Mouse (Mus musculus): ENCODE data around the gene Acaa1a.

Acaa1a gene

GRCm38 (mm10) chr9:119339558-119340211 is at the start of gene Acaa1a:
Gene Acaa1a, plus strand, starts transcription at chr9:119339676.
- DNase-seq, result peak; percentile 86 to 87

- DNase-seq, result no peak
Measured at GRCm38 (mm10) chr9:119290791-119291190, 48.7 kb upstream of the Acaa1a start.

GRCm38 (mm10) chr9:119297696-119298095 is 41.8 kb upstream of the Acaa1a start:
- no peak for DNase-seq

GRCm38 (mm10) chr9:119298563-119298962 is 40.9 kb upstream of the Acaa1a start:
- DNase-seq, result no peak

- no peak for DNase-seq
Measured at GRCm38 (mm10) chr9:119305863-119306262, 33.6 kb upstream of the Acaa1a start.

GRCm38 (mm10) chr9:119309067-119309466 is 30.4 kb upstream of the Acaa1a start:
- no peak for DNase-seq

- peak; percentile 20 to 32 for DNase-seq
Measured at GRCm38 (mm10) chr9:119313096-119313495, 26.4 kb upstream of the Acaa1a start.

- DNase-seq, result no peak
Measured at GRCm38 (mm10) chr9:119318891-119319290, 20.6 kb upstream of the Acaa1a start.

- no peak for DNase-seq
Measured at GRCm38 (mm10) chr9:119320446-119320845, 19.0 kb upstream of the Acaa1a start.

GRCm38 (mm10) chr9:119320946-119321345 is 18.5 kb upstream of the Acaa1a start:
- DNase-seq, result no peak

GRCm38 (mm10) chr9:119321392-119322229 is 17.9 kb upstream of the Acaa1a start:
- no peak for DNase-seq

- DNase-seq, result peak; percentile 98
Measured at GRCm38 (mm10) chr9:119322289-119323259, 16.9 kb upstream of the Acaa1a start, which contains the start of gene Oxsr1. Gene Oxsr1, minus strand, starts transcription at chr9:119322427.

- no peak for DNase-seq
Measured at GRCm38 (mm10) chr9:119323260-119323645, 16.2 kb upstream of the Acaa1a start.

- no peak for DNase-seq
Measured at GRCm38 (mm10) chr9:119324130-119324529, 15.3 kb upstream of the Acaa1a start.

- DNase-seq, result no peak
Measured at GRCm38 (mm10) chr9:119328488-119328887, 11.0 kb upstream of the Acaa1a start.

- DNase-seq, result peak in 1 of 2 experiments; percentile 28
Measured at GRCm38 (mm10) chr9:119330186-119330963, 9.1 kb upstream of the Acaa1a start.

GRCm38 (mm10) chr9:119334324-119334723 is 5.2 kb upstream of the Acaa1a start:
- DNase-seq, result peak; percentile 60 to 70

GRCm38 (mm10) chr9:119334834-119335233 is 4.6 kb upstream of the Acaa1a start:
- DNase-seq, result no peak

- DNase-seq, result peak; percentile 31 to 35
Measured at GRCm38 (mm10) chr9:119335571-119335970, 3.9 kb upstream of the Acaa1a start.

GRCm38 (mm10) chr9:119337842-119338241 is 1.6 kb upstream of the Acaa1a start:
- DNase-seq, result peak in 1 of 2 experiments; percentile 27

- no peak for DNase-seq
Measured at GRCm38 (mm10) chr9:119338350-119338749, 1.1 kb upstream of the Acaa1a start.

GRCm38 (mm10) chr9:119339106-119339505 is 370 bp upstream of the Acaa1a start:
- DNase-seq, result no peak
